Mouse (Mus musculus) adrenal gland, postnatal 10 days (tissue): ENCODE results near the gene Mrpl16. TPM values are rescaled to one million over a fixed set of nuclear protein-coding genes. Genes with fewer than 3 reads are reported as not detected.

ENCODE experiments used
- DNase-seq: peaks from one replicate; pipeline ENCODE4 v3.0.0; 2021; ENCODE audit warnings: mixed read lengths
- total RNA-seq, 2 experiments: library from RNA; stranded (reverse); gene quantifications; 2 replicates each; pipeline ENCODE4 v1.2.3; 2021

The Mrpl16 gene
- total RNA-seq, 2 experiments from 2014 or later, result 71.8 to 74.5 TPM

DNA sequence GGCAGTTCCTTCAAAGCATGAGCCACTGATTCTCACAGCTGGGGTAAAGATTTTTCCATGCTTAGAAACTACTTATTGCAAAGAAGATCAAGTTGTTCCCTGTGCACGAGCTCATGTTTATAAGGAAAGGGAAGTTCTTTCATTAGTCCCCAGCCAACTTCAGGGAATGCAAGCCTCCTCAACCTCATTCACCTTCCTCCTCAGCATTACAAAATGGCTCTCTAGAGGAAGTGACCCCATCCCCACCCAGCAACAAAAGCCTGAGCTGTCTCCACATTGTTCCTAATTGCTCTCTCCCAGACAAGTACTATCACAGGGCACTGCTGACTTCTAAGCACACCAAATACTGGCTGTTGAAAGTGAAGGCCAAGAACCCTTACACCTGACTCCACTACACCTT, 34.2 kb downstream of the Mrpl16 start:
- no peak for DNase-seq

DNA sequence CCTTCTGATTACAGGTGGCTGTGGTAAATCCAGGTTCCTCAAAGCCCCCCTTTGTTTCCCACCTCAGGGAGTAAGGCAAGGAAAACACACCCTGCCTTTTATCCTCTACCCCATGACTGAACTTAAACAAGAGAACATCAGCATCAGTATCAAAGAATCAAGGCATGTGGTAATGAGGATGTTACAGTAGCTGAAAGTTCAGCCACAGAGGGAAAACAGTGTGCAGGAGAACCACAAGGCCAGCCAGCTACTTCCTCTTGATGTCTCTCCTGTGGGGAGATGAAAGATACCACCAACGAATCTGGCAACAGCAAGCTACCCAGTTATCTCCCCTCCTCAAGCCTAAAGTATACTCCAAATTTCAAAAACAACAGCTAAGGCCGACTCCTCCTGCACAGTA, 37.1 kb downstream of the Mrpl16 start:
- no peak for DNase-seq

DNA sequence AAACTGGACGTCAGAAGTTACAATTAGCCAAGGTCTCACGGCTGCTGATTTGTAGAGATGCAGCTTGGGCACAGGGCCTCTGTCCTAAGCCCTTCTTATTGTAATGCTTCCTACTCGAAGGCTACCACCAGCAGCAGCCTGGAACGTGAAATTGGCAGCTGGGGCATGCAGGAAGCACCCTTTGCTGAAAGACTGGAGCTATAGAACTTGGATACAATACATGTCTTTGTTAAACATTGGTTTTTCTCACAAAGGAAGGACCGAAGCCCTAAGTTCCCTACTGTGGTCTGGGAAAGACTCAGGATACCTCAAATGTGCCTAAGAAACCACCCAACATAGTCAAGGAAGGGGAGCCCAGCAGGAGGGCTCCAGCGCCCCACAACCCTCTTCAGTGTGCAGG, 37.6 kb downstream of the Mrpl16 start:
- no peak for DNase-seq

DNA sequence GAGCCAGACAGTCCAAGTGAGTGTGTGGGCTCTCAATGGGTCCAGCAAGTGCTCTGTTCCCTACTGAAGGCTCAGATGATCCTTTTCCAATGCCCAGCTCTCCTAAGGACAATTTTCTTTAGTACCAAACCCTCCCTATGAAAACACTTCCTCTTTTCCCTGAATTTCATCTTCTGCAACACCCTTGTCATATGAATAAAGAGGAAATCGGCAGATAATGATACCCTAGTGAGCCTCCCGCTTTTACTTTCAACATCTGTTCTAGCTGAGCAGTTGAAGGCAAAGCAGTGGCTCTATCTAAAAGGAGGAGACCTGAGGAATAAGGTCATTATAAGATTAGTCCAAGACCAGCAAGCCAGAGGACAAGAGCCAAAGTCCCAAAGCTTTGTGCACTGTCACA, 38.3 kb downstream of the Mrpl16 start:
- DNase-seq, result no peak

DNA sequence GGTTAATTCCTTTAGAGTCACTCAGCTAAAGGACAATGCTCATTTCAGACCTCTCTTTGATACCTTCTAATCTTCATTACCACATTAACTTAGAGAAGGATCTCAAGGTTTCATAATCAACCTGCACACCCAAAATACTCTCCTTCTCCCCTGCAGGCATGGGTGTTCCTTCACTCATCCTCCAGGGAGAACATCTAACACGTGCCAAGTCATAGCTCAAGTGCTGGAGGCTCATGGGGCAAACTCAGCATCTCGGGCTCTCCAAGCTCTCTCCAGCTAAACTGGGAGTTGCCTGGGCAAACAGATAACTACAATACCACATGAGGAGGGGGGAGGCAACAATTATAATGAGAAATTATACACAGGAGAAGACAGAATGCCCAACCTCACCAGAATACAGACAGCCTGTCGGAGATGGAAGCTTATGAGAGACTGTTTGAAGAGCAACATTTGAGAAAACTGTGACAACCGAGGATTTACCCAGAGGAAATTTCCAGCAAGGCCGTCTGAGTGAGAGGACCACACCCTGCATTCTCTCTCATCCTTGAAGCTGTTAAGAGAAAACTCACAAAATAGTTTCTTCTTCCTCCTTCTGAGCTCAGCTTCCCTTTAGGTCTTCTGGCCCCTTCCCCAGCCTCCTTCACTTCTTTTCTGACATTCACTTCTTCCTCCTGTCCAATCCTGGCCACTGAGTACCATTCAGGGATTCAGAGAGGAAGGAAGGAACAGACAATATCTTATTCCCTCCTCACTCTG, 40.0 kb downstream of the Mrpl16 start:
- no peak for DNase-seq

DNA sequence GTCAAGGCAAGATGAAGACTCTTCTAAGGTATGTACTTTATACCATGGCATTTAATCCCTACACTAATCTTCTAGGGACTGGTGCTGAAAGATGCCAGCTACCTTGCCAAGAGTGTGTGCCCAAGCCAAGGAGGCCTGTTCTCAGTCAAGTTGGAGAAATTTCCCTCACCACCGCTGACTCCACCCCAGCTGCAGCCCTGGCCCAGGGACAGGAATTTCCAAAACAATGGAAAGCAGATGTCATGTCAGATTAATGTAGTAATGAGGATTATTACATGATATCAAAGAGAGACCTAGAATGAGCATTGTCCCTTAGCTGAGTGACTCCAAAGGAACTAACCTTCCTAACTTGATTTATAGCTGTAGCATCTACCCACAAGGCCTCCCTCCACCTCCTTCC, 40.7 kb downstream of the Mrpl16 start:
- peak; percentile 12 for DNase-seq

DNA sequence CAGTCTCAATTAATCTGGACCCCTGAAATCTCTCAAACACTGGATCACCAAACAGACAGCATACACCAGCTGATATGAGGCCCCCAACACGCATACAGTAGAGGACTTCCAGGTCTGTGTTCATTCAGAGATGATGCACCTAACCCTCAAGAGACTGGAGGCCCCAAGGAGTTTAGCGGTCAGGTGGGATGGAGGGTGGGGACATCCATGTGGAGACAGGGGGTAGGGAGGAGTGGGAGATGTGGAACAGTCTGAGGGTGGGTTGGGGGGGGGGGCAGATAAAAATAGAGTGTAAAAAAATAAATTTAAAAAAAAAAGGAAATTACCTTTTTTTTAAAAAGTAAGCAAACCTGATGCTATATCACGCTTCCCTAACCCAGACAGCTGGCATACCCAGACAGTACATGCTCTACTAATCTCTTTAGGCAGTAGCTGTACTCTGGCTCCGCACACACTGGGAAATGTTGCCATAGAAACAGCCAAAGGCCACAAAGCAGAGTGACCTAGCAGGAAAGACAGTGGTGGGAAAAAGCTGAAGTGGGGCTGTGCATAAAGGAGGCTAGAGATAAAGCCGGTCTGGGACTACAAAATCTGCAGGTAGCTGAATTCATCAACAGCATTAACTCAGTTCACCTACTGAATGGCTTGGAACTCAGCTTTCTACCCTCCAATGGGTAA, 41.6 kb downstream of the Mrpl16 start:
- peak; percentile 14 for DNase-seq

DNA sequence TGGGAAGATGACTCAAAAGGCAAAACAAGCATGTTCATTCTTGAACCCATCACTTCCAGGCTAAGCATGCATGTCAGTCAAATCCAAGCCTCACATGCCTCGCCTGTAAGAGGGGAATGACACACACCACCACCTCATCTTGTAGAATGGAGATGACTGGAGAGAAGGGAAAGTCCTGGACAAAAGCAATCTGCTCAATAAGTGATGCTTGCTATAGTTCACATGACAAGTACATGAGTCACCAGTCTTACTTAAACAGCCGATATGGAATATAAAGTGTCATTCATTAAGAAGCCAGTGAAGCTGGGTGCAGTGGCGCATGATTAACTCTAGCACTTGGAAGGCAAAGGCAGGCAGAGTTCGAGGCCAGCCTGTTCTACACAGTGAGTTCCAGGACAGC, 42.9 kb downstream of the Mrpl16 start:
- DNase-seq, result no peak

DNA sequence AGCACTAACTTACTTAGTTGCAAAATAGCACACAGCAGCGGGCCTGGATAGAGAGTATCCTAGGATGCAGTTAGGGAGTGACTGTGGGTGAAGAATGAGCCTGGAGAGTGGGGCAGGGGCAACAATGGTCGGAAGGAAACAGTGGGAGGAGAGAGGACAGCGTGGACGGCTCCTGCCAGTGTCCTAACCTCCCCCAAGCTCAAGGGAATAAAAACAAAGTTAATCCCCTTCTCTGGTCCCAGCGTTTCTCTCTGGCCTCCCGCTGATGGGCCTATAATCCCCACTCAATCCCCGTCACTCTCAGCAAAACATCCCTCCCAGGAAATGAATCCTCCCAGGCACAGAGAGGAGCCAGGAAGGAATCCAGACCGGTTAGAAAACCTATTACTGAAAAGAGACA, 43.5 kb downstream of the Mrpl16 start:
- DNase-seq, result no peak

DNA sequence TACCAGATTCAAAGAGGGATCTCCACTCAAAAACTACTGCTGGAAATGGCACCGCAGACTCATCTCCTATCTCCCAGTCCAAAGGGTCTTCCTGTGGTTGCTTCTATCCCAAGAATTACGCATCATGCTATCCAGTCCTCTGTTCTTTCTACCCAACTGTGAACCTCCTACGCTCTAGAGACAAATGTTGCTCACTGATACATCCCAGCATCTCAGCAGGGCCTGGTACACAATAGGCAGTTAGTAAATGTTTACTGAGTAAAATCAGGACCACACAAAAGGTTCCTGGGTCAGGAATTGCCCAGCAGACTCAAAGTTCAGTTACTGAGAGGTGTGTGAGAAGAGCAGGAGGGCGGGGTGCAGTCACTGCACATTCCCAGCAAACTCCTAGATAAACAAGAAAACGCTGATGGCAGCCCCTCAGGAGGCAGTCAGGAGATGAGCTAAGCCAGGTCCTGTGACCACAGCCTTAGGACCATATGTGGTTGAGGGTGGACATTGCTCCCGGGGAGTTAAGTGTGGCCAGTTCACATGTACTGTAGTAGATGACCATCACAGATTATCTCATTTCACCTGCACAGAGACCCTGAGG, 44.6 kb downstream of the Mrpl16 start:
- no peak for DNase-seq

DNA sequence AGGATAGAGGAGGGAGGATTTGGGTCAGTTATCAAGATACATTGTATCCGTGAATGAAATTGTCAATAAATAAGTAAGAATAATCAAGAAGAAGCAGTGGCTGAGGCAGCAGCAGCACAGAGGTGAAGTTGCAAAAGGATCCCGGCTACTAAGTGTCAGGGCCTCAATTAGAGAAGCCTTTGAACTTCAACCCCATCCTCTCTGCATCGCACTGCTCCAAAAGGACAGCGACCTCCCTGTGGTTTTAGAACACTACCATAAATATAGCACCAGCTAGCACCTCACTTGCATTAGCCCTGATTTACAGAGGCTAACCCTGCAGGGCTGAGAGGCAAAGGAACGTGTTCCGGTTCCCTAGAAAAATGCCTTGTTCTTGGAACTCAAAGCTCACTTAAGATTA, 46.5 kb downstream of the Mrpl16 start:
- DNase-seq, result no peak

DNA sequence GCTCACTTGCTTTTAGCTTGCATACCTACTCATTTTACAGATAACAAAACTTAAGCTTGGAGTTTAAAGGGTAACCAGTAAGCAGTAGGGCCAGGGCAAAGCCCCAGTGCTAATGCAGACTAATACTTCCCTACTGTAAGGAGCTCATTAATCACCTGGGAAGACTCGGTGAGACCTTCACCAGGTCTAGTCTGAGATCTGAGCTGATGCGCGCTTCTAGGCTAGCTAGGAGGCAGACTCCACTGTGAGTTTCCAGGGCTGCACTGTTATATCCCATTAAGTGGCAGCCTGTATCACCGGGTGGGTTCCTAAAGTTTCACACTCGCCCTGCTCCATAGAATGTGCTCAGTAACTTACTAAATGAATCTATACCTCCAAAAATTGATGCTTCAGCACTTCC, 47.4 kb downstream of the Mrpl16 start:
- no peak for DNase-seq

DNA sequence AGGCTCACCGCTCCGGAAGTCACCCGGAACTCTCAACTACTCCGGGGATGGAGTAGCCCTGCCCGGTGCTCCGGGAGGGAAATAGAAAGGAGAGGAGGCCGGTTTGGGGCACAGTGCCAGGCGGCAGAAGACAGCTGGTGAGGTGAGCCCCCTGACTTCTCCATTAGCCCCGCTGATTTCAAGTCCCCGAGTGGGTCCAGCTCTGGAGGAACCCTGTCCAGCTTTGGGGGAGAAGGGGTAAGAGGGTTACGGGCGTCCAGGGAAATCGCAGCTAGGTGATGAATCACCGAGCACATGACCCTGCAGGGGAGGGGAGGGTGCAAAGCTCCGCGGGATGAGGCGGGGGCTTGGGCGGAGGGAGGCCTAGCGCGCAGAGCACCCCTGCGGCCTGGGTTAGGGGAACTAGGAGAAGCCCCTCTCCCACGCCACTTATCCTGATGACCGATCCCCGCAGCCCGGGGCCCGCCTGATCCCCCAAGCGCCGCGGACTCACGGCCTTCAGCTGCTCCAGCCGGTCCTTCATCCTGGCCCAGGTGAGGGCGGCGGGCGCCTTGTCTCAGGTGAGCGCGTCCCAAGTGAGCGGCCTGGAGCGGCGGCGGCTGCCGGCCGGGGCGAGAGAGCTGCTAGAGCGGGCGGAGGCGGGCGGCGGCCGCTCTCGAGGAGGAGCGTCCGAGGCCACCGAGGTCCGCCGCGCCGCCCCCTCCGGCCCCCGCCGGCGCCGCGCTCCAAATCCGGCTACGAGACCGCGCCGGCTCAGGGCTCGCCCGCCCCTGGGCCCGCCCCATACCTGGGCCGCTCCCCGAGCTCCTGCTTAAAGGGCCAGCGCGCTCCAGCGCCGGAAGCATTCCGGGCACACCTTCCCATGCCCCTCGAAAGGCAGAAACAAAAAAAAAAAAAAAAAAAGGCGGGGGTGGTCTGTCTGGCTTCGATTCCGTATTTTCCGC, 48.3 kb downstream of the Mrpl16 start:
- DNase-seq, result peak; percentile 77

DNA sequence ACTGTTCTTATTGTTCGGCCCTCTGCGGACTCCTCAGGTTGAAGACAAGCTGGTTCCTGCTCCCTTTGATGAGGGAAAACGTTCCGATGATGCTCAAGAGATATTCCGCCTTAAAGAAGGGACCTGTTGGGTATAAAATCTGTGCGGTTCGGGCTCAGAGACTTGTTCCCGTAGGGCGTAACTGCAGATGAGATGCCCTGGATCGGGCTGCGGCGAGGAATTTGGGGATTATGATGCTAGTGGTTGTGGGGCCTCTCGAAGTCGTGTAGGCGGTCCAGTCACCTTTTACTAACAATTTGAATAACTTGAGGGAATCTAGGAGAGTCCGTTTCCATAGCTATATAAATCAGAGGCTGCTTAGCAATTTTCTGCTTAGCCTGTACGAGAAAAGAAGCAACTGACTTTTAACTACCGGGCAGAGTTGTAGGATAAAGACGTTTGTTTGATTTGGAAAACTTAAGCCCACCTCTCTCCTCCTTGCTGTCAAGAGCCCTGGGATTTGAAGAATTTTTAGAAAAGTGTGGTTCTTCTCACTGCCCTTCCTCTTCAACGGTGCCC, 49.0 kb downstream of the Mrpl16 start, which contains the start of gene Stx3:
Gene Stx3, minus strand, starts transcription at position 261 of the 558 bp plus-strand sequence.
- peak; percentile 10 for DNase-seq

DNA sequence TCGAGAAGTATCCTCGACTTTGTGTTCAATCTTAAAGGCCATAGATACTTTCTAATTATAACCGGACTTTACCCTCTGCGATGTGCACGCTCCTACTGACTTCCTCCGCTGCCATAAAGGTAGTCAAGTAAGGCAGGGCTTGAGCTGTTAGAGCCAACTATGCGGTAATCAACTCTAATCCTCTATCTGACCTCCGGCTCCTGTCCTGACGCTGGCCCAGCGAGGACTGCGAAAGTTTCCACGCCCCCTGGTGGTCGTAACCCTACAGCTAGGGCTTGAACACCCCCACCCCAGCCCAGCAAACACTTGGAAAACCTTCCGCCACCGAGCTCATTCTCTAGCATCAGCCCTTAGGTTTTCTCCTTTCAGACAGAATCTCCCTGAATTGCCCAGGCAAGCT, 49.6 kb downstream of the Mrpl16 start:
- peak; percentile 89 for DNase-seq

DNA sequence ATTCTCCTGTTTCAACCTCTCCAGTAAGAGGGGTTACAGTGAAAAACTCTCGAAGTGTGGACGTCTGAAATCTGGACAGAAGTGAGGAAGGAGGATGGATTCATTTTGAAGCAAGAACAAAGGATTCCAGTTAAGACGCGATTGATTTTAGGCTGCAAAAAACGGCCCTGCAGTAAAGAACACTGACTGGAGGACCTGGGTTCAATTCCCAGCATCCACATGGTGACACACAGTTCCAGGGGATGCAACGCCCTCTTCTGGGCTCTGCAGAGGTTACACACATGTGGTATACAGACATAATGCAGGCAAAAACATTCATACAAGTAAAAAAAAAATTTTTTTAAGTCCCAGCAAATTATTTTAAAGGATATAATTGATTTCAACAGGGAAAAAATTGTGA, 50.0 kb downstream of the Mrpl16 start:
- DNase-seq, result no peak

DNA sequence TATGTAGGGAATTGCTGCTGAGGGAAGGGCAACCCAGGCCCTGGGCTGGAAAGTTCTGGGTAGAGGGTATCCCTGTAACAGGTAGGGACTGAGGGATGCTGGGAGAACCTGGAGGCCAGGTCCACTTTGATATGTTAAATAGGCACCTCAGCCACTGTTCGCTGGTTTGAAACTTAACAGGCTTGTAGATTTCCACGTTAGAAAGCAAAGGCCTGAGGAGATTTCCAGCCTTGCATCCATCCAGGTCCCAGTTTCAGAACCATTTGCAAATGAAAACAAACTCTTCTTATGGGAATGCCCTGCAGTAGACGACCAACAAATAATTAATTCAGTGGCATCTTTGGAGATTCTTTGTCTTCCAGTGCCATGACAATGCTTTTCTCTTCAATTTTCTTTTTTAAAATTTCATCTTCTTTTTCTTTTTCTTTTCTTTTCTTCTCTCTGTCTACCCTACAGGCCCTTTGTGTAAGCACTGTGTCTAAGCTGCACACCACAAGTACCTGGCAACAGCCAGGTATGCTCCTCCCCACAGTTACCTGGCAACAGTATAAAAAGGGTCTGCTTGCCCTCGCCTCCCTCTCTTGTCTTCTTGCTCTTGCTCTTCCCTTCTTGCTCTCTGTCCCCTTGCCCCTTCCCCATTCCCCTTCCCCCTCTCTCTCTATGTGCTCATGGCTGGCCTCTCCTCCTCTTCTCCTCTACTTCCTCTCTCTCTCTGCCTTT, 53.3 kb downstream of the Mrpl16 start:
- no peak for DNase-seq
